Mouse (Mus musculus): ENCODE measurements around the gene Abr. TPM values are rescaled to one million over a fixed set of nuclear protein-coding genes. Genes with fewer than 3 reads are reported as not detected.

Gene Abr
- total RNA-seq, 2 experiments from 2014 or later: 267 to 280 TPM

GRCm38 (mm10) chr11:76388711-76389110, 233.4 kb downstream of the Abr start:
- DNase-seq: no peak
- intact Hi-C loops (cut with DNase I): no loop called here

- intact Hi-C loops (cut with DNase I): no loop called here
- DNase-seq: no peak
Measured at GRCm38 (mm10) chr11:76387097-76387496, 235.0 kb downstream of the Abr start.

DNA sequence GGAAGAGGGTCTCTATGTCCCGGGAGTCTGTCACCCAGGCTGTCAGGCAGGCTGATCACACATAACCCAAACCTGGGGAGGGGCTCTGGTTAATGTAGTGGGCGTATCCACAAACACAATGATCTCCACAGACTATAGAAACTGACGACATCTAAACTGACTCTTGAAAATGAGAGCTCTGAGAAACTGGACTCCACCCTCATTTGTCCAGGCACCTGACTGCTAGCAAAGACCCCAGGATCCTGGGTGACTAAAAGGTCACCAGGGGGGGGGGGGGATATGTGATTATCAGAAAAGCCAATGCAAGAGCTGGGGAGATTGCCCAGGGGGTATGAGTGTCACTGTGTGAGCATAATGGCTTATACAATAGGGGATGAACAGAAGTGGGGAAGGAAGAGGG, 236.4 kb downstream of the Abr start:
- no peak for DNase-seq
- intact Hi-C loops (cut with DNase I): no loop called here

DNA sequence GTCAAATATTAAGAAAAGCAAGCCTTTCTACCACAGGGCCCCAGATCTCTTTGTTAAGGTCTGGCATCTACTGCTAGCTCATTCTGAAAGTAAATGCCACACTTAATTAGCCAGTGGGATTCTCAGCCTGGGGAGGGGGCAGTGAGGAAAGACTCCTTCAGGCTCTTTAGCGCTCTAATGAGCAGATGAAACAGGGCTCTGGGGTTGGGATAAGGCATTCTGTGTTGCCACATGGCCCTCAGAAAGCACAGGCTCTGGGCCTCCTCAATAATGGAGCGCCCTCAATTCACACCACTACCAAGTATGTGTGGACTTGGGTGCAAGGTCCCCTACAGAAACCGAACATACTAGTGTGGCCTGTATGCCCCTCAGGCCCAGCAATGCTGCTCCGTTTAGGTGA, 237.1 kb downstream of the Abr start:
- intact Hi-C loops (cut with DNase I): no loop called here

GRCm38 (mm10) chr11:76384307-76384706, 237.8 kb downstream of the Abr start:
- intact Hi-C loops (cut with DNase I): no loop called here

More for the DNA sequence above, 237.1 kb downstream of the Abr start:
- DNase-seq: no peak

DNA sequence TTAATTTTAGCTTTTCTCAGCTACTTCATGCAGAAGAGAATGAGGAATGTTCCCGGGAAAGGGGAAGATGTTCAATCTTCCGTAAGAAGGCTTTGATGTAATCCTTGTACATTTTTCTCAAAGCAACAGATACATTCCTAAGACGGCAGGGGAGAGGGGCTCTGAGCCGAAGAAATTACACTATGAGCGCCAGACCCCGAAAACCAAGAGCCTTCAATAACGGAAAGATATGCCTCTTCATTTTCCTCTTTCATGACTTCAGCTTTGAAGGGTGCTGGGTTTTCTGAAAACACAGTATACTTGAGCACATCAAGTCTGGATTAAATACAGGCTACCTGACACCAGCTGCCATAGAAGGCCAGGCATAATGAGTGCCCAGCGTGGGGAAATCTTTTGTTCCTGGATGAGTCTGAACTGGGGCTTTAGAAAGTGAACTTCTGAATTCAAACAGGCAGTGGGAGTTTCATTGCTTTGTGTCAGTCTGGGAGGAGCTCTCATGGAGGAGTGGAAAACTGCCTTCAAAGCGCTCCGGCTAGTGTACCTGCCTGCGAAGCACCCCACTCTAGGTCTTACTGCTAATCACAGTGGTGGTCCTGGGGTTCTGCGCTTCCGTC, 239.3 kb downstream of the Abr start:
- DNase-seq: no peak
- intact Hi-C loops (cut with DNase I): no loop called here

More at GRCm38 (mm10) chr11:76384307-76384706, 237.8 kb downstream of the Abr start:
- peak; percentile 49 for DNase-seq

DNA sequence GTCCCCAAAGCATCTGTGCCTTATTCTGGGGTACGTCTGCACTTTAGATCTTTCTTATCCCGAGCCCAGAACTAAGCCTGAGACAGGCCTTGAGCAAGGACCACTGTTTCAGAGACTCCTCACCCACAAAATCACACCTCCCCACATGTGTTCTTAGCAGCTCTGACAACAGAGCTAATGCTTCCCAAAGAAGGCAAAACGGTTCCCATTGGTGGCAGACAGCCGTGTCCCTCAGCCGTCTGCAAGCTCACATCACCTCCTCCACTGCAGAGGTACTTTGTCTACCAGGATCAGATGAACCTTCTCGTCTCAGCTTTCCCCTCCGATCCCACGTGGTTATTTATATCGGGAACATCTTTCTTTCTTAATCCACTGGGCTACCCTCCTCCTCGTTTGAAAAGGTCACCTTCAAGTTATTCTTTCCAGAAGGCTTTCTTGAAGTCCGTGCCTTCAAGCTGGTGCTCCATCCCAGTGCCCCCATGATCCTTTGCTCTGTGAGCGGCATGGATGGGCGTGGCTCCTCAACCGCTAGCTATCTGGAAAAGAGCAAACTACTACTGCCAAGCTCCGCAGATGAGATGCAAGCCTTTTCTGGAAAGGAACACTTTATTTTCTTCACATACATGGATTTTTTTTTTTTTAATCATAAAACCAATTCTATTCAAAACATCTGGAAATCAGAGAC, 240.8 kb downstream of the Abr start:
- intact Hi-C loops (cut with DNase I): no loop called here
- DNase-seq: no peak

DNA sequence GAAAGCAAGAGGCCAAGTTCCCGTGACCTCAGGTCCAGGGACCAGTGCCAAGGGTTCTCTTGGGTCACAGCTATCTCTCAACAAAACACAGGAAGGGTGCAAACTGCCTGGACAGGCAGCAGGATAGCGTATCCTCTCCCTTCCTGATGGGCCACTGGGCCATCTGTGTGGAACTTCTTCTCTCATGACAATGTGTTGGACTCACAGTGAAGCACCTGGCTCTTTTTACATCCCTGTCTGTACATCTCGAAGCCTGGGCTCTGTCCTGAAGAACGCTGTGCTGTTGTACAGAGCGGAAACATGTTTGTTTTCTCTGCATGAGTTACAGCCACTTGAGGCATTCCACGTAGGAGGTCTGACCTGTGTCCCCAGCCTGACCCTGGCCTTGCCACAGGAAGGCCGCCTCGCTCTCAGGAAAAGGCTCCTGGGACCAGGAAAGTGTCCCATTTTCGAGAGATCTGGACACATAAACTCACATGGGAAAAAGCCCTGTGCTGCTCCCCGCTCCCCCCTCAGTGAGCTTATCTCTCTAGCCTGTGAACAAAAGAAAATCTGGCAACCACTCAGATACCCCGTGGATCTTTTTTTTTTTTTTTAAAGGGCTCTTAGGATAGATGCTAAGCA, 242.1 kb downstream of the Abr start:
- no peak for DNase-seq
- intact Hi-C loops (cut with DNase I): no loop called here

DNA sequence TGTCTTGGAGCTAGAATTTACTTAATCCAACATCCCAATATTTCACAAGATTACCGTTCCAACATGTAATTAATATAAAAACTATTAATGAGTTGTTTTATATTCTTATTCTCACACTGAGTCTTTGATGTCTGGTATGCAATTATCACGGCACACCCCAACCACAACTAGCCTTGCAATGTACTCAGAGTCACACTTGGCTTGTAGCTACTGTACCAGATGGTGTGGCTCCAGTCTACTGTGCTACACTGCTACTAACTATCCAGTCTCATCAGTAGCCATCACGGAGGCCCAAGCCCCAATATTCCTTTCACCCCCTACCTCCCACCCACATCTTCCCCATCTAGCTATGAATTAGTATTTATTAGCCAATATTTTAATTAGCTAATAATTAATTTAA, 245.7 kb downstream of the Abr start:
- intact Hi-C loops (cut with DNase I): no loop called here
- no peak for DNase-seq

GRCm38 (mm10) chr11:76374491-76375185, 247.5 kb downstream of the Abr start:
- no peak for DNase-seq
- intact Hi-C loops (cut with DNase I): no loop called here

DNA sequence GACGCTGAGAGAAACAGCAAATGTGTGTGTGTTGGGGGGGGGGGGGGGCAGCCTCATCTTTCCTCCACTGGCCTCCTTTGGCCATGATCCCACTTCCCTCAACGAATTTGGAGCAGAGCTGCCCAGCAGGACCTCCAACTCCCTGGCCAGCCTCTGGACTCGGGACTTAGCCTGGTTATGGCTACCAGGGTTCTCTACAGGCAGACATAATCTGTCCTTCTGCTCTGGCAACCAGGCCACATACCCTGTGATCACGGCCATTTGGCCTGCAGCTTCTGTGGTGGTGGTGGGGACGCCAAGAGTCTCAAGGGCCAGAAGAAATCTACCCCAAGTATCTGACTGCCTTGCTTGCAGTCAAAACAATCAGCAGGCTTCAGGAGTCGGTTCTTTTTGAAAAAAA, 249.6 kb downstream of the Abr start:
- intact Hi-C loops (cut with DNase I): no loop called here
- peak; percentile 42 for DNase-seq

DNA sequence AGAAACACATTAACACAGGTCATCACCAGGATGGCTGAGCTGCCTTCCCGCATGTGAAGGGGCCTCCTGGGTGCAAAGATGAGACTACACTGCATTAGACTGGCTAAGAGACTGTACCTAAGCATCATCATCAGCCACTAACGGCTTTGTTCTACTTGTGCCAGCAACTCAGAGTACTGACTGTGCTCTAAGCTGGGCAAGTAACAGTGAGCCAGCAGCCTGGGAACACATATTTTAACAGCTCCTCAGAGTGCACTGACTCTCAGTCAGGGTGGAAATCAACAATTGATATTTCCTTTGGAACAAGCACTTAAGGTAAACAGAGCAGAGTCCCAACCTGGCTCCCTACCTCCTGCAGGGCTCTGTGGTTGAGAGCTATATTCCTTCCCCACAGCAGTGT, 250.0 kb downstream of the Abr start:
- DNase-seq: no peak
- intact Hi-C loops (cut with DNase I): no loop called here

GRCm38 (mm10) chr11:76370491-76370890, 251.6 kb downstream of the Abr start:
- intact Hi-C loops (cut with DNase I): no loop called here
- no peak for DNase-seq

Other genes with a start within 250 kb of the Abr start
- 10 to 100 TPM; 12.4 to 15.7 TPM for gene Nxn, start 223.2 kb downstream of the Abr start, total RNA-seq (2021)
- gene Timm22, start 215.4 kb downstream of the Abr start, total RNA-seq (2021): 10 to 100 TPM; 34.1 to 38.0 TPM
- 1 to 10 TPM; 2.5 to 3.3 TPM for gene Bhlha9, start 50.2 kb upstream of the Abr start, total RNA-seq (2021)
- under 1 TPM; 0.30 to 0.68 TPM for gene Trarg1, start 57.5 kb upstream of the Abr start, total RNA-seq (2021)
- gene Gosr1, start 141.3 kb upstream of the Abr start, total RNA-seq (2021): 10 to 100 TPM; 36.6 to 41.2 TPM
- 10 to 100 TPM; 56.8 to 56.9 TPM for gene Cpd, start 224.7 kb upstream of the Abr start, total RNA-seq (2021)

Measured in left cerebral cortex, postnatal 4 days (tissue).